Mouse (Mus musculus): Measurements from ENCODE around the gene Rps25. TPM values are rescaled to one million over a fixed set of nuclear protein-coding genes. Genes with fewer than 3 reads are reported as not detected.
A peak's percentile ranks its signal among the peaks of the same experiment; 100 is the strongest.
"Not testable (repeated sequence)": the region's sequence is repeated elsewhere in the genome, so short reads cannot be mapped to it uniquely, and the experiment has no call there.

Gene Rps25
- total RNA-seq (2021): 1,105 and 1,276 TPM in 2 replicates
- long read RNA-seq, experiment 1, transcript Rps25-203 (4 exons, 703 nt): minor isoform, 6 of 391 reads
- long read RNA-seq, experiment 1, transcript Rps25-201 (5 exons, 1,280 nt): major isoform, 276 of 391 reads
- long read RNA-seq, experiment 1, partial matches to known transcripts: 96 of 391 reads
- long read RNA-seq, experiment 1, other reads (novel, unspliced or antisense): 7 of 391 reads
- long read RNA-seq, experiment 2, transcript Rps25-201 (5 exons, 1,280 nt): major isoform, 288 of 382 reads
- long read RNA-seq, experiment 2, partial matches to known transcripts: 82 of 382 reads
- long read RNA-seq, experiment 2, other reads (novel, unspliced or antisense): 8 of 382 reads

GRCm38 (mm10) chr9:44406906-44407751 lies at the start of gene Rps25, which contains the start of gene Trappc4:
Gene Rps25, plus strand, starts transcription at chr9:44407139.
Gene Trappc4, minus strand, starts transcription at chr9:44407600.
- DNase-seq: peak; percentile 96

GRCm38 (mm10) chr9:44357207-44357606 lies 49.7 kb upstream of the Rps25 start:
- DNase-seq: peak; percentile 42

- peak; percentile 97 for DNase-seq
Measured at GRCm38 (mm10) chr9:44361190-44361917, 45.6 kb upstream of the Rps25 start, which contains the start of gene Vps11. Gene Vps11, minus strand, starts transcription at chr9:44361670.

GRCm38 (mm10) chr9:44361931-44362330 lies 45.0 kb upstream of the Rps25 start:
- DNase-seq: not testable (repeated sequence)

GRCm38 (mm10) chr9:44364480-44364879 lies 42.5 kb upstream of the Rps25 start:
- DNase-seq: peak; percentile 56

GRCm38 (mm10) chr9:44373386-44373785 lies 33.6 kb upstream of the Rps25 start:
- no peak for DNase-seq

- no peak for DNase-seq
Measured at GRCm38 (mm10) chr9:44376141-44376540, 30.8 kb upstream of the Rps25 start.

- not testable (repeated sequence) for DNase-seq
Measured at GRCm38 (mm10) chr9:44377335-44377734, 29.6 kb upstream of the Rps25 start.

- no peak for DNase-seq
Measured at GRCm38 (mm10) chr9:44378153-44378730, 28.7 kb upstream of the Rps25 start.

- peak; percentile 100 for DNase-seq
Measured at GRCm38 (mm10) chr9:44379054-44379834, 27.7 kb upstream of the Rps25 start, which contains the start of gene Hyou1. Gene Hyou1, plus strand, starts transcription at chr9:44379490.

GRCm38 (mm10) chr9:44379862-44380261 lies 27.1 kb upstream of the Rps25 start:
- no peak for DNase-seq

- no peak for DNase-seq
Measured at GRCm38 (mm10) chr9:44384596-44384995, 22.3 kb upstream of the Rps25 start.

GRCm38 (mm10) chr9:44387221-44387620 lies 19.7 kb upstream of the Rps25 start:
- DNase-seq: no peak

GRCm38 (mm10) chr9:44389273-44389672 lies 17.7 kb upstream of the Rps25 start:
- peak; percentile 70 for DNase-seq

GRCm38 (mm10) chr9:44391466-44391865 lies 15.5 kb upstream of the Rps25 start:
- DNase-seq: peak; percentile 88

GRCm38 (mm10) chr9:44396684-44397411 lies 10.1 kb upstream of the Rps25 start, which contains the start of gene Slc37a4:
Gene Slc37a4, plus strand, starts transcription at chr9:44396852.
- peak; percentile 99 for DNase-seq

GRCm38 (mm10) chr9:44398087-44398486 lies 8.9 kb upstream of the Rps25 start:
- no peak for DNase-seq

- no peak for DNase-seq
Measured at GRCm38 (mm10) chr9:44398551-44398950, 8.4 kb upstream of the Rps25 start.

GRCm38 (mm10) chr9:44399114-44399794 lies 7.7 kb upstream of the Rps25 start:
- DNase-seq: no peak

GRCm38 (mm10) chr9:44399795-44400114 lies 7.2 kb upstream of the Rps25 start:
- DNase-seq: no peak
